Mouse (Mus musculus) mouse embryonic stem cell (cell line): Measurements from ENCODE around the gene Pacrg.

Experiments
- in situ Hi-C, 2 experiments: fragments of 300-500 bp; cut with MboI; formaldehyde crosslinking; loops; 1 replicate in 1 of 2; 3 replicates in 1 of 2; pipeline ENCODE4 v1.14.3; 2019 to 2020; ENCODE audit warnings: low sequenced_read_pairs in 2 of 2, low pct_unique_long_range_greater_than_20kb in 1 of 2, mixed read lengths in 1 of 2; ENCODE audit not compliant: unreplicated experiment in 1 of 2

The Pacrg gene

DNA sequence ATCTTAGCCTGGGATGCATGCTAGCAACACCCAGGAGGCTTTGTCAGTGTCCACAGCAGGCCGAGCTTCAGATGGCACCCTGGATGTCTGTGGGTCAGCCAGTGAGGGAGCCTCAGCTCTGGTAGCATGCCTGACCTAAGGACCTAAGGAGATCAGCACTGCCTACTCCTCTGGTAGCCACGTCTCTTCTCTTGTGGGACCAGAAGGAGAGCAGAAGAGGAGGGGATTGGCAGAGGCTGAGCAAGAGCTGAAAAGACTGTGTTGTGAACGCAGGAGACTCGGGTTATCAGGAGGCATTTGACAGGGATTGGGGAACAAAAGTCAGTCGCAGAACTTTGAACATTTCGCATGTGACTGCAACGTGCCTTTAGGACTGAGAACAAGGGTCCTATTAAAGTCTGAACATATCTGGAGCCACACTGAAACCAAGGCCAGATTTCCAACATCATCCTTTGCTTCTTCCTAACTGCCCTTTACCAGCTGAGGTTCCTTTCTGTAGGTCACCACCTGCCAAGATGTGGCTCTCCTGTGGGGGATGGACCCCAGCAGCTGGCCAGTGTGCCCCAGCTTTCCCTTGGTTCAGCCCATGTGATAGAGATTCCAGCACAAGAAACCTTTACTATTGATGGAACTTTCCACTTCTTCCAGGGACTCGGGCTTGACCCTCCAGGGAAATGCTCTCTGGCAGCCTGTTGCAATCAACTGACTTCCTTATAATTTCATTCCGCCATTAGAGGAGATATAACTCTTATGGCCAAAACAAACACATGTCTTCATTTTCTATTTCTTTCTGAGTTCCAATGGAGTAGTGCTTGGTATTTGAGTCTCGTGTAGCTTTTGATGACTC lies 329.0 kb downstream of the Pacrg start:
- in situ Hi-C loops, result no loop called here

DNA sequence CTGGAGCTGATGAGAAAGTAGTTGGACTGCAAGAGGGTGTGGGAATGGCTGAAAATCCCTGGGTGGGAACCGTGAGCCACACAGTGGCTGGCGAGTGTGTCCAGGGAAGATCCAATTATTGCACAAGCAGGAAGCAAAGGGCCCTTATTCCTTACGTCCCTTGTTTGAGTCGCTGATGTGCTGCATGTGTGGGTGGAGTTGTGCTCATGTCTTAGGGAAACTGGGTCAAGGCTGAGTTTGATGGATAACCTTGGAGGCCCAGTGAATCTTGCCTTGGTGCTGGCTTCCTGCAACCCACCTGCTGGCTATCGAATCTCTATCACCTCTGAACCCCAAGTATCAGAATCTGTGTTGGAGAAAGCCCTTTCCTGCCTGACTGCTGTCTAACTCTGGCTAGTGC lies 329.6 kb downstream of the Pacrg start:
- in situ Hi-C loops, result no loop called here

DNA sequence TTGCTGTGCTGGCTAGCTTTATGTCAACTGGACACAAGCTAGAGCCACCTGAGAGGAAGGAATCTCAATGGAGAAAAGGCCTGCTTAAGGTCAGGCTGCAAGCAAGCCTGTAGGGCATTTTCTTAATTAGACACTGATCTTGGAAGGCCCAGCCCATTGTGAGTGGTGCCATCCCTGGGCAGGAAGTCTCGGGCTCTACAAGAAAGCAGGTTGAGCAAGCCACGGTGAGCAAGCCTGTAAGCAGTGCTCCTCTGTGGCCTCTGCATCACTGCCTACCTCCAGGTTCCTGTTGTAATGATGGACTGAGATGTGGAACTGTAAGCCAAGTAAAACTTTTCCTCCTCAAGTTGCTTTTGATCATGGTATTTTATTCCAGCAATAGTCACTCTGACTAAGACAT lies 332.0 kb downstream of the Pacrg start:
- in situ Hi-C loops, result no loop called here

DNA sequence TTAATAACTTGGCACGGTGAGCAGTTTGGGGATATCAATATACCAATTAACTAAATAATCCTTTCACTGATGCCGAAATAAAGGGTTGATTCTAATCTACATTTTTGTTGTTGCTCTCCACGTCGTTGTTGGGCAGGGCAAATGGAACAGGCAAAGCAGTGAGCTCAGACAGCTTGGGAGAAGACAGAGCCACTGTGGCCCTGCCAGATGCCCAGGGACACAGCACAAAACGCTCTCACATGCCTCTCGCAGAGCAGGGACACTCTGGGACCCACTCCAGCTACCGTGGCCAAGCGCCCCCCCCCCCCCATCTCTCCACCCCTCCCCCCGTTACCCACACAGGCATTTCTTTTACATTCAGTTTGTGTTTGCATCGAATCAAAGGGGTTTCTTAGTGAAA lies 332.6 kb downstream of the Pacrg start:
- in situ Hi-C loops, result no loop called here

DNA sequence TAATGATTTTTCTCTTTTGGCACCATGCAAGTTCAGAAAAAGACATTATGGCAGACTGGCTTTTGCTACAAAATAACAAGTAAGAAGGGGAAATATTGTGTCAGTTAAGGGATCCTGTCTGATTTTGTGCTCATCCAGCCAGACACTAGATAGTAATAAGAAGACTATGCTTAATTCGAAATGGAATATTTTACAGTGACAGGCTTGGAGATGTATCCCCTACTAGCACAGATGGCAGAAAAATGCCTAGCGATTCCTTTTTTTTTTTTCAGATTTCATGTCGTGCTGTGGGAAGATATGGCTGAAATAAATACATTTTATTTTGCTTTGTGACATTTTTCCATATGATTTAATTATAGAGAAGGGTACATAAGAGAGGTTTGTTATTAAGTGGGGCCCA lies 333.2 kb downstream of the Pacrg start:
- in situ Hi-C loops, result no loop called here

DNA sequence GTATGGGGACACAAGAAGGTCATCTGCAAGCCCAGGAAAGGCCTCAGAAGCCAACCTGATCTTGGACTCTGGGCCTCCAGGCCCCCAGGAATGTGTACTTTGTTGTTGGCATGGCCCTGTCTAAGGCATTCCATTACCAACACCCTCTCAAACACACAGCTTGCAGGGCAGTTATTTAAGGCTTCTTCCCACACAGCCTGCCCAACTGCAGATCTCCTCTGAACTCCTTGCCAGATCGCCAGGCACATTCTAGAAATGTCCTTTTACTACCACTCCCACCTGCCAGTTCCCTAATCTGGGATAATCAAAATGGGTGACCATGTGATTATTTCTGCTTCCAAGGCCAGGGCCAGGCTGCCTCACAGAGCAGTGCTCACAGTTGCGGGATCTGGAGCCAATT lies 338.7 kb downstream of the Pacrg start:
- in situ Hi-C loops, result no loop called here

DNA sequence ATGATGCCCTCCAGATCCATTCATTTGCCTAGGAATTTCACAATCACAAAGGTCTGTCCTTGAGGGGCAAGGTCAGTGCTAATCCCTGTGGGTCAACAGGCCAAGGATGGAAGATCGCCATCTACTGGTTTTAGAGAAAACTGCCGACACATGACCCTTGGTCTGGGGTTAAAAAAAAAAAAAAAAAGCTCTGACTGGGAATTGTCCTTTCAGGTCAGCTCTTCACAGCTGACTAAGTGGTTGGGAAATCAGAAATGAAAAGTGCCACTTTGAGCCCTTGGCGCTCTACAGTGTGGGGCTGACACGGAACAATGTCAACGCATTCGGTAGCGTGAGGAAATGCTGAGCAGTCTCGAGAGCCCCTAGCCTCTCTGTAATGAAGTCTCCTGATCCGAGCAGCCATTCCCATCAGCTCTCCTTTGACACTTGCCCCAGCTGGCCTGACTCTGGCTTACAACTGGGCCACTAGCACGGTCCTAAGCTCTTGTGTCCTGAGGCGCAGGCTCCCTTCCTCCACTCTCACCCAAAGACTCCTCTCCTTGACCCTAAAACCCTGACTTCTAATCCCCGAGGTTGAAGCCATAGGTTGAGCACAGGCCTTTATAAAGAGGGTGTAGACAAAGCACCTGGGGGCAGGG lies 339.2 kb downstream of the Pacrg start:
- in situ Hi-C loops, result no loop called here

DNA sequence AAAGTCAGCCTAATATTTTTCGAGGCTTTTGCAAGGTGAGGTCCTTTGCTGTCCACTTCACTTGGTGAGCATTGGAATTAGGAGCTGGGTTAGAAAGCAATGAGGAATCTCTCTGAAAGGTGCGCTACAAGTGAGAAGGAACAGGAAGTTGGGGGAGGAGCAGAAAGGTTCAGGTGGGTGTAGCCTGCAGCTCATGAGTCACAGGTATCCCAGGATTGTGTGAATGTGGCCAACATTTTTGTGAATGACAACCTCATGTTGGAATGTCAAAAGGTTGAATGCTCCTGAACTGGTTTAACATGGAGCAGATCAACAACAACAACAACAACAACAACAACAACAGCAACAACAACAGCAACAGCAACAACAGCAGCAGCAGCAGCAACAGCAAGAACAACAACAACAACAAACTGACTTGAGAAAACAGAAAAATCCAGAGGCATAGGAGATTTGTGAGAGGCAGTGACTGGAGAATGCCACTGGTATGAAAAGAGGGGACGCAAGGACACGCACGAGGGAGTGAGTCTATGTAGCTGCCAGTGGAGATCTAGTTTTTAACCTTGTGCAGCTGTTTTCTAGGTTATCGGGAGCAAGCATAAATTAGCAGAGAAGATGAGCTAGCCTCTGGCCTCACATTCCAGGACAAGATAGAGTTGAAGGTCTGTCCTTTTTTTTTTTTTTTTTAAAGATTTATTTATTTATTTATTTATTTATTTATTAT lies 341.0 kb downstream of the Pacrg start:
- in situ Hi-C loops, result no loop called here

DNA sequence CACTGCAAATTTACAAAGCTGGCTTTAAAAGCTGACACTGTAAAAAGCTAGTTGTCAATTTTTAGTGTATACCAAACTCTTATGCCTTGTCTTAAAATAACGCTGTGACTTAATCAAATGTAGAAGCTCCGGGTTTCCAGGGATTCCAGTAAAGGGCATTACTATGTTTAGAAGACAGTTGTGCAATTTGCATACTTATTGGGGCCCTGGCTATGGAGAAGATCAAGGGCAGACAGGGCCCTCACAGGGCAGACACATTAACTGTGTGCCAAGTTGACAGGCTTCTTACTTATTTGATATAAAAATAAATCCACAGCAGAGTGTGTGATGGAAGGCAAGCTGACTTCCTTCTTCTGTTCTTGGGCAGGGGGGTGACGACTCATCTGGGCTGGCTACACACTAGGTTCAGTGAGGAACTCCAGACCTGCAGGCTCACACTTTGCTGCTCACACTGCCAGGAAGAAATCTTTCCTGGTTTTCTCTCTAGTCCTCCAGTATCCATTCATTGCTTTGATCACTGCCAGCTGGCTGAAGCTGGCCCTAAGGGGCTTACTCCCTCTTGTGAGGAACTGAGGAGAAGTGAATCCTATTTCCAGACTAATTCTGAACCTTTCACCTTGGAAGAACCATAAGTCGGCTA lies 342.2 kb downstream of the Pacrg start:
- in situ Hi-C loops, result no loop called here

DNA sequence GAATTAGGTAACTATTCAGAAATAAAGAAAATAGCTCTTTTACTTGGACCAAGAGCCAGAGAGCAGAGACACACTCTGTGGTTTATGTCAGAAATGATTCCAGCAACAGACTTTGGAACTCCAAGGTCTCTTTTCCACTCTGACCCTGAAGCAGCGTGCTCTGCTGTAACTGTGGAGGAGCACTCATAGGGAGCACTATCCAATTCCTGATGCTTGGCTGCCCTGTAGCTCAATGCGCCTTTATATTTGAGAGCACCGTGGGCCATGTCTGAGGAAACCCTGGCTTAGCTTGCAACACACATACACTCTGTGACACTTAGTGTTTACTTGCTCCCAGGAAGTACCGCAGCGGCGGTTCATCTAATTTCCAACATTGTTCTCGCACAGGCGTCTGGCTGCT lies 344.0 kb downstream of the Pacrg start:
- in situ Hi-C loops, result no loop called here

DNA sequence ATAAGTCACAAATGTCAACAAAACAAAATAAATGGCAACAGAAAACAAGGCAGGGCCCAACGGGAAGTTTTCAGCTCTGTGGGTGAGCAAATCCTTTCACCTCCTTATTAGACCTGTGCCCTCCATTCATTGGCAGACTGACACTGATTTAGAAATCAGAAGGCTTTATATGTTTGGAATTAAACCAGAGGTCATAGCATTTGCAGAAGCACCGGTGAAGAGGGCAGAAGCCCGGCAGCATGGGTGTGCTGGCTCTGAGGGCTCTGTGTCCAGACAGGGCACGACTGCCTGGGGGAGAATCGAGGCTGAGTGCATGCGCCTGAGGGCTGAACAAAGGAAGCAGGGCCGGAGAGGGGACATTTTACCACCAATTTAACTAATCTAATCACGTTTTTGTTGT lies 344.5 kb downstream of the Pacrg start:
- in situ Hi-C loops, result no loop called here

DNA sequence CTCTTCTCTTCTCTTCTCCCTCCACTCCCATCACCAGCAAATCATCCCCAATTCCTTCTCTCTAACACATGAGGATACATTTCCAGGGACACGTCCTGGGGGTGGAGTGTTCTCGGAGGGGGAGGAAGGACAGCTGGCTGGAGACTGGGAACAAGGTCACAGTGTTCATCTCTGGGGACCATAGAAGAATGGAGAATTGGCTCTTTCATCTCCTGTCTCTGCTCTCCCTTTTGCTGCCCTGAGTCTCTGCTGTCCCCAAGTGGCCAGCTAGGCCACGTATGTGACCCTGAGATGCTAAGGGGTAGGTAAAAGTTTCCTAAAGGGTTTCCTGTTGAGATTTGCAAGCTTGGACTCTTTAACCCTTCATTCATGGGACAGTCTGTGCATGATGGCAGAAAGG lies 347.0 kb downstream of the Pacrg start:
- in situ Hi-C loops, result no loop called here

DNA sequence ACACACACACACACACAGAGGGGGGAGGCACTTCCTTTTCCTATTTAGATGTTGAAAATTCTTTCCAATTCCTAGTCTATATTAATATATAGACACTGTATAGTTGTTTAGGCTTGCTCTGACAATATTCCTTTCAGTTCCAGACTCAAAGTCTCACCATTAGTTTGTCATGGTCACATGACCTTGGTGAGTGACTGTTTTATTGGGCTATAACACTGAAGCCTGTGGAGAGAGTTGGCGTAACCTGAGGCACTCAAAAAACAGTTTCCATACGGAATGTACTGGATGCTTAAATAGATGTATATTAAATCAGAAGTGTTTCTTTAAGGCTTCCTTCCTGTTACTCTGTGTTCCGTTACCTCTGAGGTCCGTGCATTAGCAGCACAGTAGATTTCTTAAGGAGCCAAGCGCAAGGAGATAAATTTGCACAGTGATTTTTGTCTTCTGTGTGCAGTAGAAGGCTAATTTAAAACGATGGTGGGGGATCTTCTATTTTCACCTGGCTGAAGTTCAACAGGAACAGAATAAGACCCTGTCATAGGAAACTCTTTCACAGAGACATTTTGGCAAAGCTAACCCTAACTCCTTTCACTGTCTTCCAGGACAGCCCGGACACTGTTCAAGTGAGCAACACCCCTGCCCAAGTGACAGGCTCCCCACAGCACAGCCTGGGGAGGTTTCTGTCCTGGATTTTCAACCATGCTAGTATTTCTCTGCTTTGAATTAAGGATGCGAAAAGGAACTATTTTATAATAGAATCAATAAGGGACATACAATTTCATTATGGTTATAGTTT lies 349.5 kb downstream of the Pacrg start:
- in situ Hi-C loops, result no loop called here

DNA sequence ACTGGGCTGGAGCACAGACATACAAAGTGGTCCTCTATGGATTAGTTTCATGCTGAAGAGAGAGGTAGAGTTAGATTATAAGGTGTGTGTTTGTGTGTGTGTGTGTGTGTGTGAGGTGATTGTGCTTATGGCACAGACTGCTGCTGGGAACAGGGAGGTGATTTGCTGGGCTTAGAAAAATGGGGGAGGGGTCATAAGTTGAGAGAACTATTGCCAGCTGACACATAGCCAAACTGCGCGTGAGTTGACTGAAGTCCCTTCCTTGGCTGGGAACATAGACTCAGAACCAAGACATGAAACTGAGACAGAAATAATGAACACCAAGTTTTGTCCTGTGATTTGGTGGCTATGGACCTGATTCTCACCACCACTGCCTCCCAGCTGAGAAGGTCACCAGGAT lies 351.2 kb downstream of the Pacrg start:
- in situ Hi-C loops, result no loop called here

DNA sequence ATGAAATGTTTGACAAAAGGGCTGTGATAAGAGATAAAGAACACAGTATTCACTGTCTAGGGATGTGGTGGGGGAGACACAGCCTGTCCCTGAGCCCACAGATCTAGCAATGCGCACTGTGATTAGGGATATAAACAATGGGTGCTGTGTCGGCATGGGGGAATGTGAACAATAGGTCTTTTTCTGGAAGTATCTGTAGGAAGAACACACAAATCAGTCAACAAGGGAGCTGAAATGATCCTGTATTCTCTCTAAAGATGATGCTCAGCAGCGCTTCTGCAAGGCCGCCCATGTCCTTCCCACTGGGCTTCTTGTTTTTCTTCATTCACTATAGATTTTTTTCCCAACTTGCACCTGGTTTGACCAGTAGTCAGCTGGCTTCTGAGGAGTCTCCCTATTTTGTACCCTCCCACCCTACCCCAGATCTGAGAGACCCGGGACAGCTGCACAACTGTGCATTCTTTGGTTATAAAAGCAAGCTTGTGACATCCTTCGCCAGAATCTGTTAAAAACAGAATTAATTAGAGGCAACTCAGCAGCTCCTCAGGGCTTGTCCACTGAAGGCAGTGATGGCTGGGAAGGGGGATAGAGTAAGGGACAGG lies 356.1 kb downstream of the Pacrg start:
- in situ Hi-C loops, result no loop called here

DNA sequence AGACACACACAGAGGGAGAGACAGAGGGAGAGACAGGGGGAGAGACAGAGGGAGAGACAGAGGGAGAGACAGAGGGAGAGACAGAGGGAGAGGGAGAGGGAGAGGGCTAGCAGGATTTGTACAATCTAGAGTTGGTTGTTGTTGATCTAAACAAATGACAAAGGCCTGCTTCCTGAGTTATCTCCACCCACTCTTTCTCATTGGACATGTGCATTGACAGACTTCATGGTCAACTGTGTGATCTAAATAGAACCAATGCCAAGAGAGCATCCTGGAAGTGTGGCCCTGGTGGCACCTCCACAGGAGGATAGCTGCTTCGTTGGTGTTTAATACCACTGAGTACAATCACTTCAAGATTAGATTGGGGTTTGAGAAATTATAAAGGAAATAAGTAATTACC lies 359.0 kb downstream of the Pacrg start:
- in situ Hi-C loops, result no loop called here

DNA sequence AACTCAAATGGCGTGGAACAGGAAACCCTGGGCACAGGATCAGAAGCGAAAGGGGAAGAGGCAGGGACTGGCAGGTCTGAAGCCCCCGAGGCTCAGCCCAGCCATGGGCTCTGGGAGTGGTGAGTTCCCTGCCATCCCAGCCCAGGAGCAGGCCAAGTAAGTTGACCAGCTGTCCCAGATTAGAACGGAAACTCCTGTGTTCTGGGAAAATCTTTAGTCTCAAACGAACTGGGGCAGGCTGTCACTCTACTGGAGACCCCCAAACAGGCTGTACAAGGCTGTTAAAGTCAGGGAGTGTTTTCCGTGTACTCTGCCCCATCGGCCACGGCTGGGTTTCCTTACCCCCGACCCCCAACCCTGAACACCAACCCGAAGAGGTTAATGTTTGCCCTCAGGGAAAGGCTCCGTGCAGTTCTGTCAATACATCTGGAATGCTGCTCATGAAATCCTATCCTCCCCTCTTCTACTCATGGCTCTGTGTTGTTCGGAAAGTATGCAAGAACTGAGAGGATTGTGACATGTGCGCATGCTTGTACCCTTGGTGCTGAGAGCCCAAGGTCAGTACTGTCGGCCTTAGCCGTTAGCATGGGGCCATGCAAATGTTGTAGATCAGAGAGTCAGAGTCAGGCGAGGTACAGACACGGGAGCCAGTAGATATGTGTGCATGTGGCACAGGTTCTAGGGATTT lies 360.9 kb downstream of the Pacrg start:
- in situ Hi-C loops, result no loop called here

DNA sequence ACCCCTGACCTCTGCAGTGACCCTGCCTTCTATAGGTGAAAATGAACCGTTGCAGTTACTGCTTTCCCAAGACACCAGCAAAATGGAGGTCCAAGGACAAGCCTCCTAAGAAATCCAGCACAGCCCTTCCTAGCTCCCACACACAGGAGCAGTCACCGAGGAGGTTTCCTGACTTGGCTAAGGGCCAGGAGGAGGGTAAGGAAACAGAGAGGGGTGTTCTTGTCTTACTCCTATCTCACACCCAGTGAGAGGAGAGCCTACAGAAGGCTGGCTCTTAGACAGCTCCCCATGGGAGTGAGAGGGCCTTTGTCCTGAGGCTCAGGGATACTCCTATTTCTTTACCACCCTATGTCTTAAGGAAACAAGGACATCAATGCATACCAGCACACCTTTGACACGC lies 361.7 kb downstream of the Pacrg start:
- in situ Hi-C loops, result no loop called here
